Mouse (Mus musculus) heart, postnatal 4 days (tissue): Measurements from ENCODE around the gene Kdelc1. TPM values are rescaled to one million over a fixed set of nuclear protein-coding genes. Genes with fewer than 3 reads are reported as not detected.

Experiments used
- DNase-seq: peaks from one replicate; pipeline ENCODE4 v3.0.0; 2021
- total RNA-seq, 2 experiments: library from RNA; stranded (reverse); gene quantifications; 2 replicates each; pipeline ENCODE4 v1.2.3; 2021

Kdelc1 gene
- total RNA-seq, 2 experiments from 2014 or later = 26.7 to 28.9 TPM

DNA sequence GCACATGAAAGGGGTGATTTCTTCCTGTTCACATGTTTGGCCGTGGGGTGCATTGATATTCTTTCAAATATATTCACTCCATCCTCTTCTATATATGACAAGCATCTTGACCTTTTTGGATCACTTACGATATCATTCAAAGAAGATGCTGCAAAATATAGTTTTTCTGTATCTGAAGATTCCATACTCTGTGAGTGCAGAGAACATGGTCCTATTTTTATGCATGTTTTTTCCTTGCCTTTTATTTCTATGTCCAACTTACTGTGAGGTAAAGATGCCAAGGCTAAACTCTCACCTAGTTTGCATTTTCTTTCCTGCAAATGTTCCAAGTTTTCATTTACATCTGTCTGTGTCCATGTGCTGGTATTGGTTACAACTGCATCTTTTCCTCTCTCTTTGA, 56.8 kb downstream of the Kdelc1 start, which contains the start of gene Gm8251:
Gm8251 (minus strand) TSS at position 101 of the 400 bp plus-strand sequence.
- DNase-seq = no peak

DNA sequence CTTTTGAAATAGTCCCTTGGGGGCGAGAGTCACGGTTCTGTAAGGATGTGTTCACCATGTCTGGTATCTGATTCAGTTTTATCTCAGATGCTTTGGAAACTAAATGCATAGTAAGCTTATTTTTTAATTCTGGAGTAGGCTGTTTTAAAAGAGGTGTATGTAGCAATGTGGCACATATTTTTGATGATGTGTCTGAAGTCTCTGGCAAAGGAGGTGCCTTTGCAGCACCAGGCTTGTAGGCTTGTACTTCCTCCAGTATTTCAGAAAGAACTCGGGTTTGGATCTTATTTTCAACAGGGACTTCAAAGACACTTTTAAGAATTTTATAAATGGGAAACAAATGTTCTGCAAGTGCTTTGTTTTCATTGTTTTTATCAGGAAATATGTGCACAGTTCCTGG, 60.8 kb downstream of the Kdelc1 start:
- no peak for DNase-seq

Other genes with a start within 250 kb of the Kdelc1 start
- 10 to 100 TPM; 49.4 to 51.6 TPM for gene Tpp2, start 185.2 kb downstream of the Kdelc1 start, total RNA-seq
- not detected for gene Mettl21c, start 98.8 kb downstream of the Kdelc1 start, total RNA-seq
- gene Gm8251, start 56.9 kb downstream of the Kdelc1 start, total RNA-seq = under 1 TPM in 1 of 2 experiments, not detected in 1; 0.05 TPM
- 10 to 100 TPM; 17.2 to 20.7 TPM for gene Tex30, start 16.4 kb downstream of the Kdelc1 start, total RNA-seq
- 10 to 100 TPM; 11.3 to 13.8 TPM for gene Bivm, start 149 bp upstream of the Kdelc1 start, total RNA-seq
- 10 to 100 TPM; 16.9 to 20.1 TPM for gene Ercc5, start 28.9 kb upstream of the Kdelc1 start, total RNA-seq
- not detected for gene Mettl21e, start 100.2 kb upstream of the Kdelc1 start, total RNA-seq